In genomic region chr17:28332113-28332914, GRCm38 (mm10) we compare ENCODE assay signal across 10 mouse cellular contexts. TPM values are rescaled to one million over a fixed set of nuclear protein-coding genes. Genes with fewer than 3 reads are reported as not detected.
DNase-seq lines count a peak whose midpoint lies in the region; TF ChIP-seq lines count a peak whose summit lies in the region.
"Had no signal": no experiment of that assay in that cellular context is flagged by ENCODE, and none has a peak within 500 bp of the region (broad histone marks: within the 10 kb centered on the region; RNA-seq: fewer than 3 reads in every experiment).

No protein-coding gene starts in this region.

- H3K4me1 ChIP-seq in heart, adult 2 months (ENCODE audit: control insufficient read depth, insufficient read depth, low read length): peaks cover 2% of the 10 kb centered on the region
- H3K4me1 ChIP-seq in ES-E14 (ENCODE audit: control insufficient read depth in 2 of 2, insufficient read depth in 2 of 2, low read length in 2 of 2, poor library complexity in 1 of 2): peaks cover 0 to 35% of the 10 kb centered on the region in 2 experiments; a peak in 1 of 4 replicates
- peaks cover 60% of the 10 kb centered on the region for H3K4me1 ChIP-seq in limb, embryonic 10.5 days

- TF ChIP-seq EP300 in heart, adult 2 months (IDR thresholded peaks at IDR 0.05; ENCODE audit: insufficient read depth, low read depth, low read length): no peak

- no peaks in the 10 kb centered on the region for H3K9me3 ChIP-seq in ES-E14 (ENCODE audit: control insufficient read depth, insufficient read depth, low read depth, low read length)
- no peaks in the 10 kb centered on the region for H3K9me3 ChIP-seq in limb, embryonic 10.5 days (replicated peaks)
- H3K9me3 ChIP-seq: forebrain, embryonic 13.5 days had no signal

- H3K79me2 ChIP-seq in heart, adult 2 months (replicated peaks; ENCODE audit: control insufficient read depth, insufficient read depth, low read length): no peaks in the 10 kb centered on the region

- no peak overlapping the region for H3K9ac ChIP-seq in heart, adult 2 months (ENCODE audit: low read depth, low read length)
- H3K9ac ChIP-seq in ES-E14 (ENCODE audit: insufficient read depth, low read depth, low read length, poor library complexity, severe bottlenecking): no peak overlapping the region
- H3K9ac ChIP-seq: forebrain, embryonic 13.5 days had no signal

- WGBS in heart, adult 2 months: 60% methylated on average over 13 of the region's 13 CpGs
- WGBS in limb, embryonic 10.5 days: 35% methylated on average over 13 of the region's 13 CpGs

- TF ChIP-seq POLR2A in heart, adult 2 months (IDR thresholded peaks at IDR 0.05; ENCODE audit: insufficient read depth, low read depth, low read length): no peak

- DNase-seq in heart, postnatal 4 days: peak; percentile 35
- no peak for DNase-seq in heart, adult 2 months
- DNase-seq in 3134 (ENCODE audit: extremely low read depth, insufficient read length, low spot score) (peak; percentile 63), ES-E14 (ENCODE audit: low read depth, low spot score) (no peak)
- DNase-seq in limb, embryonic 10.5 days (ENCODE audit: low spot score): peak; percentile 57
- DNase-seq in right cerebral cortex, adult 2 months (ENCODE audit: low spot score in 2 of 2): no peak
- no peak for DNase-seq in thymus, postnatal 14 days

- H3K4me3 ChIP-seq in heart, adult 2 months: no peak overlapping the region
- no peak overlapping the region for H3K4me3 ChIP-seq in ES-E14 (ENCODE audit: insufficient read depth in 1 of 2, low read depth in 1 of 2, low read length in 2 of 2, poor library complexity in 1 of 2, severe bottlenecking in 1 of 2)
- peak overlapping the region; percentile 17 for H3K4me3 ChIP-seq in limb, embryonic 10.5 days
- H3K4me3 ChIP-seq: forebrain, embryonic 13.5 days had no signal

- peaks cover 4% of the 10 kb centered on the region; the same call in 1 of the 2 replicates for H3K36me3 ChIP-seq in heart, adult 2 months (ENCODE audit: control insufficient read depth, insufficient read depth, low read length)
- H3K36me3 ChIP-seq in ES-E14 (ENCODE audit: control insufficient read depth, insufficient read depth, low read length, poor library complexity, severe bottlenecking): peaks cover 35% of the 10 kb centered on the region
- peaks cover 81% of the 10 kb centered on the region for H3K36me3 ChIP-seq in limb, embryonic 10.5 days

- intact Hi-C loops in heart, adult 2 months (cut with DNase I): no loop called here

- H3K27ac ChIP-seq in heart, adult 2 months: no peak overlapping the region
- no peak overlapping the region for H3K27ac ChIP-seq in ES-E14 (ENCODE audit: insufficient read depth, low read depth, low read length, poor library complexity, severe bottlenecking)
- peak overlapping the region; percentile 71 for H3K27ac ChIP-seq in limb, embryonic 10.5 days
- H3K27ac ChIP-seq: forebrain, embryonic 13.5 days had no signal

- no peak for TF ChIP-seq CTCF in heart, adult 2 months (IDR thresholded peaks at IDR 0.05)

- no peaks in the 10 kb centered on the region for H3K27me3 ChIP-seq in heart, adult 2 months (ENCODE audit: control insufficient read depth, insufficient read depth, low read length)
- H3K27me3 ChIP-seq in limb, embryonic 10.5 days (ENCODE audit: low read depth, poor library complexity, severe bottlenecking): no peaks in the 10 kb centered on the region
- H3K27me3 ChIP-seq: forebrain, embryonic 13.5 days had no signal

- in situ Hi-C loops in ES-E14 (cut with MboI; ENCODE audit: low sequenced_read_pairs in 2 of 2, unreplicated experiment in 2 of 2): no loop called here

TF ChIP-seq in ES-E14, 5 proteins besides CTCF, POLR2A, EP300 and RAD21:
- TF ChIP-seq ZNF384 (IDR thresholded peaks at IDR 0.05; ENCODE audit: low read depth, low read length) (no peak), MAFK (IDR thresholded peaks at IDR 0.05; ENCODE audit: insufficient read depth, low read depth, low read length) (no peak), HCFC1 (IDR thresholded peaks at IDR 0.05; ENCODE audit: borderline replicate concordance, insufficient read depth, low read length) (peak; percentile 26; the same call in 1 of the 2 replicates), ZC3H11A (IDR thresholded peaks at IDR 0.05; ENCODE audit: borderline replicate concordance, low read depth, low read length) (no peak), CHD2 (IDR thresholded peaks at IDR 0.05; ENCODE audit: low read depth, low read length) (peak; percentile 44; the same call in 1 of the 2 replicates)
TF ChIP-seq in ES-E14: peak in this region for 2.

RNA-seq across cellular contexts. Expression of gene Rpl10a, which starts 4.0 kb away (rescaled TPM):
- 100 to 1,000 TPM; 663 to 665 TPM for total RNA-seq in heart, postnatal 4 days (2021)
- 100 to 1,000 TPM; 360 to 417 TPM for total RNA-seq in heart, adult 2 months (2021)
- polyA plus RNA-seq in heart, adult 2 months (2012; rRNA removed): 634 and 1,197 TPM in 2 replicates
- total RNA-seq in ES-E14 (2012; rRNA removed): 2,234 and 2,688 TPM in 2 replicates
- polyA plus RNA-seq in limb, embryonic 10.5 days (2016; fragmentation: Nextera tagmentation; extraction: Ambion mirVana): 502 and 576 TPM in 2 replicates

RNA-seq across cellular contexts. Expression of gene Tead3, which starts 18.3 kb away (rescaled TPM):
- total RNA-seq in heart, postnatal 4 days (2021): 10 to 100 TPM; 26.3 to 30.2 TPM
- total RNA-seq in heart, adult 2 months (2021): 10 to 100 TPM; 12.7 to 13.7 TPM
- polyA plus RNA-seq in heart, adult 2 months (2012; rRNA removed): 20.2 and 21.2 TPM in 2 replicates
- total RNA-seq in ES-E14 (2012; rRNA removed): 8.0 and 9.0 TPM in 2 replicates
- 5.2 and 9.8 TPM in 2 replicates for polyA plus RNA-seq in limb, embryonic 10.5 days (2016; fragmentation: Nextera tagmentation; extraction: Ambion mirVana)
- total RNA-seq: megakaryocyte, adult 5-6 weeks had no signal

RNA-seq across cellular contexts. Expression of gene Fance, which starts 19.0 kb away (rescaled TPM):
- total RNA-seq in heart, postnatal 4 days (2021): 10 to 100 TPM; 18.7 to 19.4 TPM
- 10 to 100 TPM; 11.2 to 12.0 TPM for total RNA-seq in heart, adult 2 months (2021)
- 7.4 and 11.8 TPM in 2 replicates for polyA plus RNA-seq in heart, adult 2 months (2012; rRNA removed)
- total RNA-seq in ES-E14 (2012; rRNA removed): 25.9 and 39.8 TPM in 2 replicates
- polyA plus RNA-seq in limb, embryonic 10.5 days (2016; fragmentation: Nextera tagmentation; extraction: Ambion mirVana): 32.9 and 35.5 TPM in 2 replicates

RNA-seq across cellular contexts. Expression of gene Tulp1, which starts 32.7 kb away (rescaled TPM):
- total RNA-seq in heart, postnatal 4 days (2021): 1 to 10 TPM; 1.0 to 1.5 TPM
- total RNA-seq in heart, adult 2 months (2021): not detected
- 0.38 TPM in 1 of 2 replicates, not detected in the other for polyA plus RNA-seq in heart, adult 2 months (2012; rRNA removed)
- total RNA-seq in ES-E14 (2012; rRNA removed): 3.7 and 4.1 TPM in 2 replicates
- 3.4 and 4.1 TPM in 2 replicates for polyA plus RNA-seq in limb, embryonic 10.5 days (2016; fragmentation: Nextera tagmentation; extraction: Ambion mirVana)
- total RNA-seq: layer of hippocampus, postnatal 14 days; megakaryocyte, adult 5-6 weeks had no signal

Comparison
In these comparisons a context has a peak if more than half of its experiments do, and no peak if none do; other contexts are left out.
1. DNase-seq: peak in heart, postnatal 4 days (single experiment), 3134 (single experiment) and limb, embryonic 10.5 days (single experiment); none in heart, adult 2 months (0 of 2), ES-E14 (single experiment), right cerebral cortex, adult 2 months (0 of 2) and thymus, postnatal 14 days (single experiment).